Mouse (Mus musculus): Measurements from ENCODE around the gene Maco1. TPM values are rescaled to one million over a fixed set of nuclear protein-coding genes. Genes with fewer than 3 reads are reported as not detected.
"Not testable (repeated sequence)": the region's sequence is repeated elsewhere in the genome, so short reads cannot be mapped to it uniquely, and the experiment has no call there.

Gene Maco1
- total RNA-seq, 2 experiments from 2014 or later, result 13.6 to 14.5 TPM

DNA sequence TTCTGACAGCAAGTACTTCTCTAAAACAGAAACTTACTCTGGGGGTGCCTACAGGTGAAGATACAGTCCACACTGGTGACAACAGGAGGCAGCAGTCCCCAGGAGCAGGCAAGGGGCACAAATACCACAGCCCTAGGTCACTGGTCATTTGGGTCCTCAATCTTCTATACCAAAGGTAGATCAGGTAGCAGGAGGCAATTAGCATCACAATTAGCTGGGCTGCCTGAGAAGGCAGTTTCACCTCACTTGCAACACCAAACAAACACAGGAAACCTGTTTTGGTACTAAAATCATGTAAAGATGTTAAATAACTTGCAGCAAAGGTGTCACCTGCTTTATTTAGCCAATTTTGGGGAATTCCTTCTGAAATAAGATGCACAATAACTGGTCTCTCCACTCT is 26.8 kb downstream of the Maco1 start:
- no peak for DNase-seq
- intact Hi-C loops (cut with DNase I; ENCODE audit: low total_unique reads), result no loop called here

DNA sequence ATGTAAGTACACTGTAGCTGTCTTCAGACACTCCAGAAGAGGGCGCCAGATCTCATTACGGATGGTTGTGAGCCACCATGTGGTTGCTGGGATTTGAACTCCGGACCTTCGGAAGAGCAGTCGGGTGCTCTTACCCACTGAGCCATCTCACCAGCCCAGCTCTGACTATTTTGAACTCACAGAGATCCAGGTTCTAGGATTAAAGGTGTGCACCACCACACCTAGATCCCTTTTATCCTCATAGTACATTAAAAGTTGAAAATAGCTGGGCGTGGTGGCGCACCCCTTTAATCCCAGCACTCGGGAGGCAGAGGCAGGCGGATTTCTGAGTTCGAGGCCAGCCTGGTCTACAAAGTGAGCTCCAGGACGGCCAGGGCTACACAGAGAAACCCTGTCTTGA is 27.3 kb downstream of the Maco1 start:
- intact Hi-C loops (cut with DNase I; ENCODE audit: low total_unique reads); DNase-seq: not testable (repeated sequence)

DNA sequence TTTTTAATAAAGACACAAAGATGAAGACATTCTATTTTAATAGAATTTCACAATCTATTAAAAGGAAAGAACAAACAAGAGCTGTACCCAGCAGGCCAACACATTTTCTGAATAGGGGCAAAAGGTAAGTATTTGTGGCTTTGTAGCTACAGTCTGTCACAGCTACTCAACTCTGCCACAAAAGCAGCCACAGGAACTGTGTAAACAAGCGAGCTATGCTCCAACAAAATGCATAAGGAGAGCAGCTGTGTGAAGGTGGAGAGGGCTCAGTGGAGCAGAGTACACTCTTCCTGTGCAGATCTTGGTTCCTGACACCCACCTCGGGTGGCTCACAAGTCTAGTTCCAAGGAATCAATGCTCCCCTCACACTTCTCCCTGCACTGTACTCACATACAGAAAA is 29.6 kb downstream of the Maco1 start:
- DNase-seq, result no peak
- intact Hi-C loops (cut with DNase I; ENCODE audit: low total_unique reads), result no loop called here

DNA sequence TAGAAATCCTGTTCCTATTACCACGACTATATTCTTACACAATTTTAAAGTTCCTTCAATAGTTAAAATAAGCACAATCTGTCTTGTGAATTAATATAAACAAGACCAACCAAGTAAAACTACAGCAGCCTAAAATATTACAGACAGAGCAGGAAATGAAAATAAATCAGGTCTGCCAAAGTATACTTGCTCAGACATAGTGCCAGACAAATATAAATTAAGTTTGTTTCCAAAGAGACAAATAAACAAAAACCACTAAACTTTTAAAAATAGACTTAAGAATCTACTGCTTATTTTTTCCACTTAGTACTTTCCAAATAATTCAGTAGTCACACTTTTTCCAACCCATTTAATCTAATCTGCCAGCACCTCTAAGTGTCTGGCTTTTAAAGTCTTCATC is 32.1 kb downstream of the Maco1 start:
- DNase-seq, result no peak
- intact Hi-C loops (cut with DNase I; ENCODE audit: low total_unique reads), result no loop called here

DNA sequence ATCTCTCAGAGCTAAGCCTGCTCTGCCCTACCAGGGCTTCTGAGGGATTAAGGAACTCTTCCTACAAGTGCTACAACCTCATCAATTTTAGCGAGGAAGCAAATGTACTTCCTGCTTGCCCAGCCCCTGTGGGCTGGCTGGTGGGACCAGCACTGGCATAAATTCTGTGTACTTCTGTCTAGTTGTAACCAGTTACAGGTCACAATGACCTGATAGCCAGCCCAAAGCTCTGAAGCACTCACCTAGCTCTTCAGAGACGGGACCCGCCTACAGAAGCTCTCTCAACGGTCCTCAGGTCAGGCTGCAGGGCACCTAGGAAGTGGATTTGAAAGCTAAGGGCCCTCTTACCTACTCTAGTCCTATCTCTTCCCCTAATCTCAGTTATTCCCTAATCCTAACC is 35.4 kb downstream of the Maco1 start:
- intact Hi-C loops (cut with DNase I; ENCODE audit: low total_unique reads), result no loop called here
- no peak for DNase-seq

- intact Hi-C loops (cut with DNase I; ENCODE audit: low total_unique reads), result no loop called here
Observed at GRCm38 (mm10) chr4:134814229-134814571, 38.9 kb downstream of the Maco1 start.

GRCm38 (mm10) chr4:134813406-134814228 is 39.5 kb downstream of the Maco1 start:
- no peak for DNase-seq
- intact Hi-C loops (cut with DNase I; ENCODE audit: low total_unique reads), result no loop called here

More at GRCm38 (mm10) chr4:134814229-134814571, 38.9 kb downstream of the Maco1 start:
- DNase-seq, result no peak

- intact Hi-C loops (cut with DNase I; ENCODE audit: low total_unique reads), result no loop called here
- peak; percentile 82 for DNase-seq
Observed at GRCm38 (mm10) chr4:134804765-134805164, 48.4 kb downstream of the Maco1 start.

GRCm38 (mm10) chr4:134802765-134803164 is 50.4 kb downstream of the Maco1 start:
- DNase-seq, result no peak
- intact Hi-C loops (cut with DNase I; ENCODE audit: low total_unique reads), result no loop called here

DNA sequence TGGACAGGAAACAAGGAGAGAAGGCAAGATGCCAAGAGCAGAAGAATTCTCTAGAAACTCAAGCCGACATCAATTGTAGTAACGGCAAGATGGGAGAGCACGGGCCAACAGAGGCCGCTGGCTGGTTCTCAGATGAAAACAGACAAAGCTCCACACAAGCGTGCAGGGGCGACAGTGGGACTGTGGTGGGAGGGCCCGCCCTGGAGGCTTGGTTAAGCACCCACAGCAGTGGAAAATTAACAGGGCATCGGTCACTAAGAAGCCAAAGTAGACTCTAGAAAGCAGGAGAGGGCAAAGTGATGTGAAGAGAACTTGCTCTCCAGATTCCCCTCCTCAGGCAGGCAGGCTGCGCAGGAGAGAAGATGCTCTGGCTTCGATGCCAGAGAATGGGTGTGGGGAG is 51.0 kb downstream of the Maco1 start:
- DNase-seq, result no peak
- intact Hi-C loops (cut with DNase I; ENCODE audit: low total_unique reads), result no loop called here

DNA sequence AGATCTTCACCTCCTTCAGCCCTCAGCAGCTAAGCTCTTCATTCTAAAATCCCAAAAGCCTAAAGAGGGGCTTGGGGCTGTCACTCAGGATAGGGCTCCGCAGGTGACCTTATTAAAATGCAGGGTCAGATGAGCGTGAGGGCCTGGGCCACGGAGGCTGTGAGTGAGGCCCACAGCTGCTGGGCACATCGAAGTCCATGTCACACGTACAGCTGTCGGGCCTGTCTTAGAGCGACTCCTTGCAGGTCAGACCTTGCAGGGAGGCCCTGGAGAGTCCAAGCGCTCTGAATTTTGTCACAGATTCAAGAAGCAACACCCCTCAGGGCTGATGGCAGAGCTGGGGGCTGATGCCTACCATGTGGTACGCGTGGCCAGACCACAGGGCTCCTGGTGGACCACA is 52.5 kb downstream of the Maco1 start:
- intact Hi-C loops (cut with DNase I; ENCODE audit: low total_unique reads), result no loop called here

DNA sequence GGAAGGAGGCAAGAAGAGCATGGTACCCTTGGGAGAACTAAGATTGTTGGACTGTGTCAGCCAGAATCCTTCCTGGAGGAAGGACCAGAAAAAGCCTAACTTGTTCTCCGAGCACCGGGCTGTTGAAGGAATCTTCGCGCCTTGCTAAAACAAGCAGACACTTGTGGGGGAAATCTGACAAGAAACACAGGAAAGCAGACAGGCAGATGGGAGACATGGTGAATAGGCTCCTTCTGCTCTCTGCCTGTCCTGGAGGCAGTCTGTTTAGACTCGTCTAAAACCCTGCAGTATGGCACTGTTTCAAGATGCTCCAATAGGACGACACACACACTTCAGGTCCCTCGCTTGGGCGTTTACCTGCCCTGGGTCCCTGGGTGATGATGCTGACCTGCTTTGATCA is 53.0 kb downstream of the Maco1 start:
- intact Hi-C loops (cut with DNase I; ENCODE audit: low total_unique reads), result no loop called here
- DNase-seq, result no peak

More for the DNA sequence above, 52.5 kb downstream of the Maco1 start:
- no peak for DNase-seq

DNA sequence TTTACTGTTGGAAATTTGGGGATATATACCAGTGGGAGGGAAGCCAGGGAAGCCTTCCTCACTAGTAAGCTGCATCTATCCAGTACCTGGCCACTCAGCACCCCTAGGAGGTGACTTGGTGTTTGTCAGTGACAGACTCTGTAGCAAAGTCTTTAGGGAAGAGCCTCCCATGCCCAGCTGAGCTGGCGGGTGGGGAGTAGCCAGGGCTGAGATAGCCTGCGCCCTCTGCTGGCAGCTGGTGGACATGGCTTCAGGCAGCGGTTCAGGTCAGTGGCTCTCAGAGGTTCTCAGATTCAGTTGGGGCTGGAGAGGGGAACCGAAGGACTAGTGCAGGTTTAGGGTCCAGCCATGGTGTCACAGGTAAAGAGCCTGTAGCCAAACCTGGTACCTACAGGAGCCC is 53.9 kb downstream of the Maco1 start:
- intact Hi-C loops (cut with DNase I; ENCODE audit: low total_unique reads), result loop anchor here (2.0 kb wide), 1 partner anchor 254 kb away; no protein-coding TSS in a partner anchor
- peak; percentile 79 for DNase-seq

GRCm38 (mm10) chr4:134798861-134799260 is 54.3 kb downstream of the Maco1 start:
- intact Hi-C loops (cut with DNase I; ENCODE audit: low total_unique reads), result loop anchor here (2.0 kb wide), 1 partner anchor 254 kb away; no protein-coding TSS in a partner anchor
- DNase-seq, result no peak

DNA sequence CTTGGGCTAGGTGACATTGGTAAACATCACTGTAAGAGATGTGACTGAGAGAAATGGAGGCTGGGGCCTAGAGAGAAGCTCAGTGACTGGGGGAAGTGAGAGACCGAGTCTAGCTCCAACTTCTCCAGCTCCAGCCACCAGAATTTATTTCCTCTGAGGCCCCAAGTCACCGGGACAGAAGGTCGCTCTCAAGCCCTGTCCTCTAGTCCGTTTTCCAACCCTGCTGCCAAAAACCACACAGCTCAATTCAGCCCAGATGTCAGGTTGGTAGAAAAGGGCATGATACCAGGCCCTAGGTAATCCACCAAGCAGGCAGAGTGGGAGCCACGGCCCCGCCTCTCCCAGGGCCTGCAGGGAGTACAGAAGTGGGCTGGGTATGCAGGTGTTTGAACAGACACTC is 55.5 kb downstream of the Maco1 start:
- intact Hi-C loops (cut with DNase I; ENCODE audit: low total_unique reads), result loop anchor here (2.0 kb wide), 1 partner anchor 253 kb away; no protein-coding TSS in a partner anchor
- no peak for DNase-seq

- intact Hi-C loops (cut with DNase I; ENCODE audit: low total_unique reads), result no loop called here
- no peak for DNase-seq
Observed at GRCm38 (mm10) chr4:134796581-134797361, 56.4 kb downstream of the Maco1 start.

DNA sequence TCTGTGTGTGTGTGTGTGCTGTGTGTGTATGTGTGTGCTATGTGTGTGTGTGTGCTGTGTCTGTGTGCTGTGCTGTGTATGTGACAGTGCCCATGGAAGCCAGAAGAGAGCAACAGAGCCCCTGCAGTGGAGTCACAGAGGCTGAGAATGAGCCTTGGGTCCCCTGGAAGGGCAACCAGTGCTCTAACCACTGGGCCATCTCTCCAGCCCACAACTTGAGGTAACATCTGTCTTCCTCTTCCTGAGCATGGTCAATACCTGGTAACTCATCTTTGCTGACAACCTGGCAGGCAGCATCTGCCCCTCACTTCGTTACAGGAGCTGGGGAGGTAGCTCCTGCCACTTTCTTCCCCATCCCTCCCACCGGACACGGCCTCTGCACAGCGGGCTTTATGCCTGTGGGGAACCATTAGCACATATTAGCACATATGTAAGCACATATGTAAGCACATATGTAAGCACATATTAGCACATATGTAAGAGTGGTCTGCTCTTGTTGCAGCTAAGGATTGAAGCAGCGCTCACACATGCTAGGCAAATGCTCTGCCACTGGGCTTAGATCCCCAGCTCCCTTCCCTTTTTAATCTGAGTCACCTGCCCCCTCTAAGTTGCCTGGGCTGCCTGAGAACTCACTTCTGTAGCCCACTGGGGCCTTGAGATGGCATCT is 57.2 kb downstream of the Maco1 start:
- no peak for DNase-seq
- intact Hi-C loops (cut with DNase I; ENCODE audit: low total_unique reads), result no loop called here

DNA sequence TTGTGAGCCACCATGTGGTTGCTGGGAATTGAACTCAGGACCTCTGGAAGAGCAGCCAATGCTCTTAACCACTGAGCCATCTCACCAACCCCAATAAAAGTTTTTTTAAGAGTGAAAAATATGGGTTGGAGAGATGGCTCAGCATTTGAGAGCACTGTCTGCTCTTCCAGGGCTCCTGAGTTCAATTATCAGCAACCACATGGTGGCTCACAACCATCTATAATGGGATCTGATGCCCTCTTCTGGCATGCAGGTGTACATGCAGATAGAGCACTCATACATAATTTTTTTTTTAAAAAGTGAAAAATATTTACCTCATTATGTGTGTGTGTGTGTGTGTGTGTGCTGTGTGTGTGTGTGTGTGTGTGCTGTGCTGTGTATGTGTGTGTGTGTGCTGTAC is 58.2 kb downstream of the Maco1 start:
- not testable (repeated sequence) for DNase-seq
- intact Hi-C loops (cut with DNase I; ENCODE audit: low total_unique reads), result loop anchor here (5.0 kb wide), 1 partner anchor 87 kb away; no protein-coding TSS in a partner anchor

- peak; percentile 50 for DNase-seq
- intact Hi-C loops (cut with DNase I; ENCODE audit: low total_unique reads), result loop anchor here (5.0 kb wide), 1 partner anchor 89 kb away; no protein-coding TSS in a partner anchor
Observed at GRCm38 (mm10) chr4:134793213-134793956, 59.8 kb downstream of the Maco1 start.

All from gastrocnemius, postnatal 14 days (tissue).